Mouse (Mus musculus) right cerebral cortex, adult 18-20 months (tissue): ENCODE results near the gene Pin1.
"Not testable (repeated sequence)": the region's sequence is repeated elsewhere in the genome, so short reads cannot be mapped to it uniquely, and the experiment has no call there.

Experiments used
- DNase-seq: peaks from one replicate; pipeline ENCODE4 v3.0.0; 2022; ENCODE audit warnings: mixed read lengths

The Pin1 gene

DNA sequence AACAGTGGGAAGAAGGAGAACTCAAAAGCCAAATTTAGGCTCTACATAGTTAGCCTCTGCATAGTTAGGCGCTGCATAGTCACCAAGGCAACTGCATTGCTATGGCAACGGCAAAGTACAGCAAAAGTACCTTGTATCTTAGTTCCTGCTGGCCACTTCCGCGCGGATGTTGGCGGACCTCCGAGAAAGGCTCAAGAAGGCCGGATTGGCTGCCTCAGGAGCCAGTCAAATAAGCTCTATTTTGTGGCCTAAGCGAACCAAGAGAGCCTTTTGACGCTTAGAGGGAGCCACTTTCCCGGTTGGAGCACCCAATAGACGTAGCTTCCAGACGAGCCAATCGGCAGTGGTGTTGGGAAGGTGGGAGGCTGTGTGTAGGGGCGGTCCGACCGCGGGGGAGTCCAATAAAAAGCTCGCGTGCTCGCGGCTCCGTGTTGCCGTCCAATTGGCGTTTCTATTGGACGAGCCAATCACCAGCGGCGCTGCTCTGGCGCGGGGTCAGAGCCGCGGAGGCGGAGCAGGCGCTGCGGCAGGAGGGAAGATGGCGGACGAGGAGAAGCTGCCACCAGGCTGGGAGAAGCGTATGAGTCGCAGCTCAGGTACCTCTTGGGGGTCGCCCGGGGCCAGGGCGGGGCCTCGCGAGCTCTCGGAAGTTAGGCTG lies at the start of gene Pin1:
Gene Pin1, plus strand, starts transcription at position 494 of the 658 bp plus-strand sequence.
- peak; percentile 99 for DNase-seq

DNA sequence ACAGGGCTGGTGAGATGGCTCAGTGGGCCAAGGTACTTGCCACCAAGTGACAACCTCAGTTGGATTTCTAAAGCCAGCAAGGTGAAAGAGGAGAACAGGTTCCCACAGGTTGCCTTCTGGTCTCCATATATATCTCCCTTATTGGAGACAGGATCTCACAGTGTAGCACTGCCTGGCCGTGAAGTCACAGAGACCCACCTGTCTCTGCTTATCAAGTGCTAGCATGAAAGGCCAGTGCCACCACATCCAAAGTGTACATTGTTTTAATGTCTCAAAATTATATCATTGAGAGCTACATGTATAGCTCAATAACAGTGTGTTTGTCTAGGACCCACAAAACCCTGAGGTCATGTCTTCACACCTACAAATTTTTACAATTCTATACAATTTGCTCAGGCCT lies 45.6 kb upstream of the Pin1 start:
- no peak for DNase-seq

DNA sequence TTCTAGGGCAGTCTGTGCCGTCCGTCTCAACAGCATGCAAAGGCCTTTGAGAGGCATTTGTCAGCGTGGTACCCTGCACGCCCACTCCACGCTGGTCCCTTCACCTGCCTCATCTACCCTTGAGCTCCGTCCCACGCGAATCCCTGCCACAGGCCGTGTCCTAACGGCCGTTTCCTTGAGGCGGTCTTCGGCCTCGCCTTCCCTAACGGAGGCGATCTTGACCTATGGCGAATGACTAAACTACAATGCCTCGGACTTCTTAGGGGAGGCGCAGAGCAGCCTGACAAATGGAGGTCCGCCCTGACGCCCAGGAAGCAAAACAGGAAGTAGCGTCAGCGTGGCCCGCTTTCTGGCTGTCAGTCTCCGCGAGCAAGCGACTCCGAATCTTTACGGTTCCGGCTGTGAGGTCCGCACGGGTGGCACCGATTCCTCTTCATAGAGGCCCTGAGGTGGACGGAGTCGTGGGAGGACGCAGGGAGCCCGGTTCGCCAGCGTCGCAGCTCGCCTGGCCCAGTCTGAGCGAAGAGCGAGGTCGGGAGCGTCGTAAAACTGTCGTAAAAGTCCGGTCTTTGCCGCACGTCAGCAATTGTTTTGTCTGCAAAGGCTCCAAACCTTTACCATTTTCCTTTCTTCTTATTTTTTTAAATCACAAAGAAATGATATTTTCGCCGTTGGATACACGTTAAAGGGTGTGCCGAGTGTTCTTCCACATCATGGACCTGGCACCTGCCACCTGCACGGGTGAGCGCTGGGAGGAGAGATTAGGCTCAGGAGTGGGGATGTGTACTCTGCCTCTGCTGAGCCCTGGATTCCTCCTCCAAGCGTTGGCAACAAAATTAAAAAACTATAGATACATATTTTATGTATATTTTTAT lies 44.6 kb upstream of the Pin1 start:
- DNase-seq: peak; percentile 88

DNA sequence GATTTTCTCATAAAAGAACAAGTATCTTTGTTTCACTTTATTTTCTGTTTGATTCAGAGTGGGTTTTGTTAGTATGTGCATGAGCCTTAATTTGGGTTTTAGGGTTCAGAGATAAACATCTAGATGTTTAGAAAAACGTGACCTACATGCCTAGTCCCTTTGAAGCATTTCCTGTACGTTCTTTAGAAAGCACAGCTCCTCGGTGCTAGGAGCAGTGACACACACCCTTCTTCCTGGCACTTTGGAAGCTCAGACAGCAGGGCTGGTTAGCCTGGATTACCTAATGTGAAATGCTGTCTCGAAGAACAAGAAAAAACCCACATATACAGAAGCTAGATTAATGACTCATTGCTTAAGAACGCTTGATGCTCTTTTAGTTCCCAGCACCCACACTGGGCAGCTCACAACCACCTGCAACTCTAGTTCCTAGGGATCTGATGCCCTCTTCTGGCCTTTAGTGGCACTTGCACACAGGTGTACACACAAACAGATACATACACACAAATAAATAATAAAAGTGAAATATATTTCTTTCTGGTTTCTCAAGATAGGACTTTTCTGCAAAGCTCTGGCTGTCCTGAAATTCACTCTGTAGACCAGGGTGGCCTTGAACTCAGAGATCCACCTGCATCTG lies 41.9 kb upstream of the Pin1 start:
- no peak for DNase-seq

DNA sequence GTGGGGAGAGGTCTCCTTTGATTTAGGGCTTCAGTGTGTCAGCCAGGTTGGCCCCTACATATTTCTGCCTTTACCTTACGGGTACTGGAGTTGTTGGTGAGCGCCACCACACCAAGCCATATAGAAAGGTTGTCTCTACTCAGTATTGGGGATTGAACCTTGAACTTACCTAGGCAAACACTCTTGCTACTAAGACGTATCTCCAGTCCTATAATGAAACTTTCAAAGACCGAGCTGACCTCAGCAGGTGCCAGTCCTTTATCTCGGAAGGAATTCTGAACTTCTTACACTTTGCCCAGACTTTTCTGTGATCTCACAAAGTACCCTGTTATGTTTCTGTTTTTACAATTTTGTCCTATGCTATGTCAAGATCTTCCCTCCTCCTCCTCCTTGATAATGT lies 39.9 kb upstream of the Pin1 start:
- DNase-seq: no peak

DNA sequence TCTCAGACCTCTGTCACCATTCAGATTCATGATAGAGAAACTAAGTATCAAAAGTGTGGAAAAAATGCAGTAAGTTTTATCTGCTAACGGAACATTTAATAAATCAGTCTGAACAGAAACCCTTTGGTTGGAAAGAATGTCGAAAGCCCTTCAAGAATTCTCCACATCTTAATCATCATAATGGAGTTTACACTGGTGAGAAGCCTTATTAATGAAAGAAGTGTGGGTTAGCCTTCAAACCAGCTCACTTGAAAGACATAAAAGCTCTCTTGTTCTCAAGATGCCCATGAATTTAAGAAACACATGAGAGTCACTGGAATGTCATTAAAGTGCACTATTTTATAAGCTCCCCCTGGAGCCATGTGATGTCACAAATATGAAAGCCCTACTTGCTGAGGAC lies 35.2 kb upstream of the Pin1 start:
- DNase-seq: no peak

DNA sequence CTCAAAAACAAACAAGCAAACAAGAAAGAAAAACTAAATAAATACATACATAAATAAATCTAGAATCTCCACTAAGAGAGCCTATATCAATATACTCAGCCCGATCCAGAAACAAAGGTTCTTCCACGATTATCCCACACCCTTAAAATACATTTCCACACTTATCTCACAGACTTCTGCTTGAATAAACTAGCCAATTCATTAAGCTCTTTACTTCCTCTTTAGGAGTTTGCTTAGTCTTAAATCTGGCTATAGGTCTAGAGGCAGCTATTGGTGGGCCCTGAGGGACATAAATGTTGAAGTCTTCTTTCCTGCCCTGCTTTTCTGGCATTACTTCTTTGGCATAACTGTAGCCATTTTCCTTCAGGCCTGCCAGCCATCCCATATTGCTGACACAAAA lies 20.6 kb upstream of the Pin1 start:
- no peak for DNase-seq

DNA sequence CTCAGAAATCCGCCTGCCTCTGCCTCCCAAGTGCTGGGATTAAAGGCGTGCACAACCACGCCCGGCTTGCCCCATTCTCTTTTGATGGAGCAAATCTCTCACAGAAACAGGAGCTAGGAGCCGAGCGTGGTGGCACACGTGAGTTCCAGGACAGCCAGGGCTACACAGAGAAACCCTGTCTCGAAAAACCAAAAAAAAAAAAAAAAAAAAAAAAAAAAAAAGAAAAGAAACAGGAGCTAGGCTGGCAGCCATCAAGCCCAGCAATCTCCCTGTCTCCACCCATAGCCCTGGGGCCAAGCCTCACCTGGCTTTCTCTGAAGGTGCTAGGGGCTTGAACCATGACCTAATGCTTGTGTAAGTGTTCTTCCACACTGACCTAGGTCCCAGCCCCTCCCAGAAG lies 16.2 kb upstream of the Pin1 start:
- DNase-seq: not testable (repeated sequence)

DNA sequence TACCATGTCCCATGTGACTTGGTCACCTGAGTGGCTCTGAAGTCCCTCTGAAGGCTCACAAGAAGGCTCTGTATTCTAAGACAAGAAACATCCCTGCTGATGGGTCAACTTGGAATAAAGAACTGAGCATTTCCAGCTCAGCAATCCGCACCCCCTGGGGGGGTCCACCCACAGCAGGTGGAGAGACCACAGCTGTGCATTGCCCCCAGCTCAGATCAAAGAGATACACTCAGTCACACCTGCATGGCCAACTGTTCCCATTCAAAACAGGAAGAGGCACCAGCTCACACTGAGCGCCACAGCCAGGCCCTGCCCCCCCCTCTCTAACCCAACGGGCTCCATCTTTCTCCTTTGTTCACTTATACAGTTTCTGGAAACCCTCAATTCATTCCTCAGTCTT lies 15.6 kb upstream of the Pin1 start:
- DNase-seq: no peak

DNA sequence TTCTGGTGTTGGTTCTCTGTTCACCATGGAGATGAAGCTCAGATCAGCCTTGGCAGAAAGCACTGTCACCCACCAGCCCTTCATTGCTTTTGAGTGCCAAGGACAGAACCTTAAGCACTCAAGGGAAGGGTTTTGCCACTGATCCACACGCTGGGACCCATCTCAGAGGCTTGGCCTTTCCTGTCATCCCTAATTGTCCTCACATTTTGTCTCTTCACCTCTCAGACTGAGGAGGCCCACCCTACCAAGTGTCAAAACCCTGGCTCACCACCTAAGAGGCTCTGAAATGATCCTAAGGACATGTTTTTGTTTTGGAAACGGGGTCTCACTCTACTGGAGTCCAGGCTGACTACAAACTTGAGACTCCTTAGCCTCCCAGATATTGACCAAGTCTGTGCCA lies 15.1 kb upstream of the Pin1 start:
- no peak for DNase-seq

DNA sequence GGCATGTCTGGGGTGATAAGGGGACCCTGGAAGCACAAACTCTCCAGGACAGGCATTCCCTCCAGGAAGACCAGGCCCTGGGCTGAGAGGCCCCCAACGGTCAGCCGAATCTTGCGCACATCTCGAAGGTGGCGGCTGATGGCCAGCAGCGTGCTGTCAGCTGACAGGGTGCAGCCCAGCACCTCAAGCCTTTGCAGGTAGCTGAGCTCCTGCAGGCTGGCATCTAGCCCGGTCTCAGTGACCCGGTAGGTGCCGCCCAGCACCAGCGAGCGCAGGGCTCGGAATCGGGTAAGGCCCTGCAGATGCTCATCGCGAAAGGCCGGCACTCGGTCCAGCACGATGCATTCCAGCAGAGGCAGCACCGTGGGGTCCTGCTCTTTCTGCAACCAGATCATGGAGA lies 13.3 kb upstream of the Pin1 start:
- no peak for DNase-seq

DNA sequence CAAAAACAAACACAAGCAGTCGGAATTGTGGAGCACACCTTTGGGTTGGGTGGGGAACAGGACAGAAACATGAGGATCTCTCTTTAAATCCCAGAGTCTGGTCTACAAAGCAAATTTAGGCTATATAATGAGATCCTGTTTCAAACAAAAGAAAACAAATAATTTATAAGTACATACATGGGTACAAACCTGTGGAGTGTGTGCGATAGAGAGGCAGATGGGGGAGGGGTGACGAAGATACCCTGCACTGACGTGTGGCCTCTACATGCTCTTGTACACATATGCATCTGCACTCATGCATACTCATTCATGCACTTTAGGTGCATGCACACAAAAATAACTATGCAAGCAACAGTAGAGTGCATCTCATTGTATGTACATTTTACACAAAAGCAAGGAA lies 12.4 kb upstream of the Pin1 start:
- no peak for DNase-seq

DNA sequence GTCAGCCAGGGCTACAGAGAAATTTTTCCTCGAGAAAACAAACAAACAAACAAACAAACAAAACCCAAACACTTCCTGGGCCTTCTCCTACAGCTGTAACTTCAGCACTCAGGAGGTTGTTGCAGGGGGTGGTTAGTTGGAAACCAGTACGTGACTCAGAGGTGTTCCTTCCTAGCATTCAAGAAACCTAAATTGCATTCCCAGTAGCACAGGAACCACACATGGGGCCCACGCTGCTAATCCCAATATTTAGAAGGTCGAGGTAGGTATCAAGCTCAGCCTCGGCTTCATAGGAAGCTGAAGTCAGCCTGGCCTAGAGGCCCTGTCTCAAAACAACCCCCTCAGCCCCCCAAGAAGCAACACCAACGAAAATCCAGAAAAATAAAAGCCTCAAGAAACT lies 10.4 kb upstream of the Pin1 start:
- DNase-seq: no peak

DNA sequence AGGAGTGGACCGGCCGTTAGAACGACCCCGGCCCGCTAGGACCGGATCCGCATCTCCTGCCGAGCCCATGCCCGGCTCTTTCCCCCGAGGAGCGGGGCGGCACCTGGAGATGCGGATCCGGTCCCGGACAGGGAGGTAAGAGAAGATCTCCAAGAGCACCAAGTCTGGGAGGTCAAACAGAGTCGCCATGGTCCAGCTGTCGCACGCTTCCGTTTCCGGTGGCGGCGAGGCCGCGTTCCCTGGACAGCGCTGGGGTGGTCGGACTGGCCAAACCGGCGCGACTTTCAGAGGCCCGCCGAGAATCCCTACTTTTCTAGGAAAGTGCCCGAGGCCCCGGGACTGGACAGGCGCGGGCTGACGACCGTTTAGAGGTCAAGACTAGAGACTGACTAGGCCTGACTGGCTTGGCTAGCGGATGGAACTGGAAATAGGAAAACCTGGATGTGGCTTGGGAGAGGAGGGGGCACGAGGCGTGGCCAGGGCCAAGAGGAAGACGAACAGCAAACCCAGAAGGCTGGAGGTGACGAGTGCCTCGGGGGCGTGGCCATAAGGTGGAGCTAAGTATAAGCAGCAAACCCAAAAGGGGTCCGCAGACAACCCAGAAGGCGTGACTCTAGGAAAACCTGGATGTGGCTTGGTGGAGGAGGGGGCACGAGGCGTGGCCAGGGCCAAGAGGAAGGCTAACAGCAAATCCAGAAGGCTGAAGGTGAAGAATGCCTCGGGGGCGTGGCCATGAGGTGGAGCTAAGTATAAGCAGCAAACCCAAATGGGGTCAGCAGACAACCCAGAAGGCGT lies 9.6 kb upstream of the Pin1 start, which contains the start of gene Ubl5:
Gene Ubl5, plus strand, starts transcription at position 778 of the 795 bp plus-strand sequence.
- DNase-seq: no peak

DNA sequence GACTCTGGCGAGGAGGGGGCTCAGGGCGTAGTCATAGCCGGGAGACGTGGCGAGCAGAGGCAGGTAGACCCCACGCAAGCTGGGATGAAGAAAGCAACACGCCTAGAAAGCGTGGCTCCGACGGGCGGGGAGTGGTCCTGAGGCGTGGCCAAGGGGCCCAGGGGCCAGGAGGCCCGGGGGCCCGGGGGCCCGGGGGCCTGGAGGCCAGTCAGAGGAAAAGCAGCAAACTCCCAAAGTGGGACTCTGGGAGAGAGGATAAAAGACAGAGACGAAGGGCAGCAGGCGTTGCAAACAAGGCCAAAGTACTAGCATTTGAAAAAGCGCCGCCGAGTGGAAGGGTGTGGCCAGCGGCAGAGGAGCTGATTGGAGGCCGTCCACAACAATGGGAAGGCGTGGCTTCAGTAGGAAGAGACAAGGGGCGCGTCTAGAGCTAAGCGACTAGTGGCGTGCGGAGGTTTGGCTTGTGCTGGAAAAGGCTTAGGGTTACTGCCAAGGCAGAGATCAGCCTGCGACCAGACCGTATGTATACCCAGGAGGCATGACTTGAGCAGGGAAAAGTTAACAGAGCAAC lies 8.9 kb upstream of the Pin1 start:
- peak; percentile 78 for DNase-seq

DNA sequence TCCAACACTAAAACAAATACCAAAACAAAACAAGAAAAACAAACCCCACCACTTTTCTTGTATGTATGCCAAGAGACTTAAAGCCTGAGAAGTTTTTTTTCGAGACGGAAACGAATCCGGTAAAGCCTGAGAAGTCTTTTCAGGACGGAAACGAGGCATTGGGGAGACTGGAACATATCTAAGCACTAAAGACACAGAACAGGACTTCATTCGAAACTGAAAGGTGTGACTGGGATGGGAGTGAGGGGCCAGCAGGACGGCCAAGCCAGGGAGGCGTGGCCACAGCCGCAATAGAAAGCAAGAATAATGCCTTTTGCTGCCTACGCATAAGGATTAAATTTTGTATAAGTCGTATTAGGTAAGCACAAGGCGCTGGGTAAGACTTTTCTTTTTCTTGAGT lies 8.1 kb upstream of the Pin1 start:
- DNase-seq: no peak

DNA sequence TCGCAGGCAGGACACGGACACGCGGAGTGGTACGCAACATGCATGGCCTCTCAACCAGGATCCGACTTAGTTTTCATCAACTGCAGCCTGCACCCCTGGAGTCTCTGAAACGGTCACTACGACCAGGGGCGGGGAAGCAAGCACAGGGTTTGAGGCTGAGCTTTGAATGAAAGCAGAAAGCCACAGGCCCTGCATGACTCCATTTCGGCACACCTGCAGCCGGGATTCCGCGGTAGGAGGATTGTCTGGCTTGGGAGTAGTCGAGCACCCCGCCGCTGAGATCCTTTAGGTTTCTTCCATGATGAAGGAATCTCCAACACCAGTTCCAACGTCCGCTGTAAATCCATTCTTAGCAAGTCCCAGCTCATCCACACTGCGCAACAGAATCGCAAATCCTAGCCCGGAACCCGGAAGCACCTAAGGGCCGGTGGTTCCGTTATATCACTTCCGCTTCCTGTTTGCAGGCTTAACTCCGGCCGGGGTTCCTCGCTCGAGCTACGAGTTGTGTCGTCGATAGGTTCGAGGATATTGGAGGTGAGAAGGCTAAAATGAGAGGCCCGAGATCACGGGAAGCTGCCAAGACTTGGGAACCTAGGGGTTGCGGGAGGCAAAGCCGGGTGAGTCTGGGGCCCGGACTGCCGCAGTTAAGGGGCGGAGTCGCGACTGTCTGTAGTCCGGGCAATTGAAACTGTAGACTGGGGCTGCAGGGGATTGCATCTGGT lies 7.4 kb upstream of the Pin1 start, which contains the start of gene Fbxl12:
Gene Fbxl12, minus strand, starts transcription at position 408 of the 722 bp plus-strand sequence.
- DNase-seq: peak; percentile 79

DNA sequence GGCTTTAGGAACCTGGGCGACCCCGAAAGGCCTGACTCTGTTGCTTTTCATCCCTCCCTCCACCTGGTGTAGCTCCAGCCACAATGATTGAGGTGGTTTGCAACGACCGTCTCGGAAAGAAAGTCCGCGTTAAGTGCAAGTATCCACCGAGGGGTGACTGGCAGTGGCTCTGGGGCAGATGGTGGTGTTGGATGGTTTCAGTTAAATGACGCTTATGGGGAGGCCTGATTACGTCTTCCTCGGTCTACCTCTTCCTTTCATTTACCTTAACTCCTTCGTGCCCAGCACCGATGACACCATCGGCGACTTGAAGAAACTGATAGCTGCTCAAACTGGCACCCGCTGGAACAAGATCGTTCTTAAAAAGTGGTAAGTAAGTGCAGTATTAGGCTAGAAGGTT lies 6.8 kb upstream of the Pin1 start:
- peak; percentile 29 for DNase-seq

DNA sequence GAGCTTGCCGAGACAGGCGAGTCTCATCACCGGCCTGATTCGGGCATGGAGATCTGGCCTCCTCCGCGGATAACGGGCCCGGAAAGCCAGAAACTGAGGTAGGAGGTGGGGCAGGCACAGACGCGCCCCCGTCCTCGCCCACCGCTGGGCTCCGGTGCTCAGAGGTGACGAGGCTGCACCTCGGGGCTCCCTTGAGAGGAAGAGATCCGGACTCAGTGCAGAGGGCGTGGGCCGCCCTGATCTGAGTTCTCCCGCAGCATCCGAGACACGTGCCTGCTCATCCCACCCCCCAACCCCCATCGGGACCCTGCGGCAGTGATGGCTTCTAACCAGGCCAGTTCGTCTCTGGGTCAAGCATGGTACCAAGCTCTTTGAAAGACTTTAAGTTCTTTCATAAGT lies 364 bp downstream of the Pin1 start:
- DNase-seq: no peak

DNA sequence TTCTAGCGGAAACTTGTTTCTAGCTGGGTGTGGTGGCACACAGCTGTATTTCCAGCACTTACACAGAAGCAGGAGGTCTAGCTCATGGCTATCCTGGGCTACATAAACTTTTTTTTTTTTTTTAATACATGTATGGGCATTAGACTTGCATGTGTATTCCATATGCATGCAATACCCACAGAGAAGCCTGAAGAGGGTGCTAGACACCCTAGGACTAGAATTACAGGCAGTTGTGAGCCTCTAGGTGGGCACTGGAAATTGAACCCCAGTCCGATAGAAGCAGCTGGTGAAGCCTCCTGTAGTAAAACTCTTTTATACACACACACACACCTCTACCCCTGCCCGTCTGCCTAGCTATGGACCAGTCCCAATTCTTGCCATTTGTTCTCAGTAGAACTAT lies 2.0 kb downstream of the Pin1 start:
- DNase-seq: no peak

DNA sequence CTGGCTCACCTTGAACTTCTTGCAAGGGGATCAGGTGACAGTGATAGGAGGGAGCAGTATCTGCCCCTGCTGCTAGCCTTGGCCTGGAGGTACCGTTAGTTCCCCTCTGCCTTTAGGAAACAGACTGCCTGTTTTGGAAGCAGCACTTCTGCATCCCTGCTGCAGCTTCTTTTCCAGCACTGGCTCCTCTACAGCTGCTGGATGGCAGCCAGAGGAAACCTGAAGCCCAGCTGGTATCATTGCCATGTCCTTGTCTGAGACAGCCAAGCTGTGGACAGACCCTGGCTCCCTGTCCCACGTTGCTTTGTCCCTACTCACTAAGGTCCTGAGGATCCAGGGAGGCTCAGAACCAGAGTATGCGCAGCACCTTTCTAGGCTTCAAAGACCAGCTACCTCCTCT lies 5.7 kb downstream of the Pin1 start:
- no peak for DNase-seq

DNA sequence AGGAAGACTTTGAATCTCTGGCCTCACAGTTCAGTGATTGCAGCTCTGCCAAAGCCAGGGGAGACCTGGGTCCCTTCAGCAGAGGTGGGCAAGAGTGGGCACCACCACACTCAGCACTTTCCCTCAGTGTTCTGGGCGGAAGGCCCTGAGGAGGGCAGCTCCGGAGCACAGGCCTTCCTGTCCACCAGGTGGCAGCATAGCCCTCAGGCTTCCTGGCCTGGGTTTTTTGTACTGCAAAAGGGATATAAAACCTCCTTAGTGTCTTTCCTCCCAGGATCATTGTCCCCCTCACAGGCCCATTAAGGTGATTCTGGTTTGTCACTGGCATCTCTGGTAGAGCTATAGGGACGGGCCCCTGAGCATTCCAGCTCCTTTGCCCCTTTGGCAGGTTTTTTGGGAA lies 10.4 kb downstream of the Pin1 start:
- DNase-seq: peak; percentile 81
